Mouse (Mus musculus) liver, adult 2 months (tissue): ENCODE measurements around the gene Slco1c1.

ENCODE experiments used
- CTCF ChIP-seq: fragments of 200-500 bp; IDR thresholded peaks from 2 replicates; pipeline ENCODE4 v1.5.1; 2011; ENCODE audit warnings: low read depth, low read length, control low read depth
- POLR2A ChIP-seq: fragments of 200-500 bp; IDR thresholded peaks from 2 replicates; pipeline ENCODE4 v1.6.1; 2011; ENCODE audit warnings: low read length, control low read depth; ENCODE audit not compliant: insufficient read depth; ENCODE audit errors: extremely low read depth

GRCm38 (mm10) chr6:141590002-141590401, 65.8 kb downstream of the Slco1c1 start:
- TF ChIP-seq POLR2A (no peak), CTCF (no peak)
